Mouse (Mus musculus): ENCODE data around the gene Poc1b.

GRCm38 (mm10) chr10:99126225-99126624 is 19.4 kb downstream of the Poc1b start, which contains the start of gene Phxr2:
- TF ChIP-seq CTCF (IDR thresholded peaks at IDR 0.05; ENCODE audit: low read depth): no peak
- TF ChIP-seq EP300 (optimal IDR thresholded peaks at IDR 0.05): no peak
